Mouse (Mus musculus): ENCODE data around the gene Pycr1. TPM values are rescaled to one million over a fixed set of nuclear protein-coding genes. Genes with fewer than 3 reads are reported as not detected.

The Pycr1 gene
- polyA plus RNA-seq, 1 experiment from 2014 or later = 26.6 TPM

DNA sequence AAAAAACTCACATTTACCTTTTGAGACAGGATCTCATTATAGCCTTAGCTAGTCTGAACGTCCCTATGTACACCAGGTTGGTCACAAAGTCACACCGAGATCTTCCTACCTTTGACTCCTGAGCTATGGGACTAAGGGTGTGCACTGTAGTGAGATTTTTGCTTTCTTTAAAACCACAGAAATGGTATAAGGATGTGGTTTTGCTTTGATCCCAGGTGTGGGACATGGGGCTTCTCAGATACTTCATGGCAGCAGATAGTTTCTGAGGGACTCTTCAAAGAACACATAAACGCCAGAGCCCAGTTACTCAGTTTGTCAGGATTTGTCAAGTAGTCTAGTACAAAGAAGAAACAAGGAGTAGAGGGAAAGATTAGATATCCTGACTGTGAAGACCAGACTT lies 42.9 kb downstream of the Pycr1 start:
- Histone ChIP-seq H3K9ac (ENCODE audit: low read depth, low read length) (no peak overlapping the region), H3K9me3 (ENCODE audit: control insufficient read depth, low read length) (no peaks in the 10 kb centered on the region), H3K27ac (ENCODE audit: low read length) (no peak overlapping the region), H3K27me3 (replicated peaks; ENCODE audit: control insufficient read depth, insufficient read depth, low read length) (no peaks in the 10 kb centered on the region), H3K36me3 (ENCODE audit: control insufficient read depth, insufficient read depth, low read length) (peaks cover 9% of the 10 kb centered on the region; the same call in 1 of the 2 replicates), H3K4me1 (ENCODE audit: control insufficient read depth, insufficient read depth, low read length) (peaks cover 24% of the 10 kb centered on the region), H3K4me2 (ENCODE audit: low read depth, low read length) (no peak overlapping the region), H3K4me3 (ENCODE audit: low read length) (no peak overlapping the region)
- 93% methylated on average over 3 of the region's 3 CpGs for WGBS
- ATAC-seq = no peak

GRCm38 (mm10) chr11:120598990-120599549 lies 44.5 kb downstream of the Pycr1 start:
- Histone ChIP-seq H3K4me1 (ENCODE audit: control insufficient read depth, insufficient read depth, low read length) (peaks cover 24% of the 10 kb centered on the region), H3K4me3 (ENCODE audit: low read length) (peak overlapping the region; percentile 94), H3K9ac (ENCODE audit: low read depth, low read length) (peak overlapping the region; percentile 99), H3K27me3 (replicated peaks; ENCODE audit: control insufficient read depth, insufficient read depth, low read length) (no peaks in the 10 kb centered on the region), H3K9me3 (ENCODE audit: control insufficient read depth, low read length) (no peaks in the 10 kb centered on the region), H3K27ac (ENCODE audit: low read length) (peak overlapping the region; percentile 77), H3K36me3 (ENCODE audit: control insufficient read depth, insufficient read depth, low read length) (peaks cover 20% of the 10 kb centered on the region), H3K4me2 (ENCODE audit: low read depth, low read length) (peak overlapping the region; percentile 92)
- 48% methylated on average over 17 of the region's 17 CpGs for WGBS
- ATAC-seq = no peak

DNA sequence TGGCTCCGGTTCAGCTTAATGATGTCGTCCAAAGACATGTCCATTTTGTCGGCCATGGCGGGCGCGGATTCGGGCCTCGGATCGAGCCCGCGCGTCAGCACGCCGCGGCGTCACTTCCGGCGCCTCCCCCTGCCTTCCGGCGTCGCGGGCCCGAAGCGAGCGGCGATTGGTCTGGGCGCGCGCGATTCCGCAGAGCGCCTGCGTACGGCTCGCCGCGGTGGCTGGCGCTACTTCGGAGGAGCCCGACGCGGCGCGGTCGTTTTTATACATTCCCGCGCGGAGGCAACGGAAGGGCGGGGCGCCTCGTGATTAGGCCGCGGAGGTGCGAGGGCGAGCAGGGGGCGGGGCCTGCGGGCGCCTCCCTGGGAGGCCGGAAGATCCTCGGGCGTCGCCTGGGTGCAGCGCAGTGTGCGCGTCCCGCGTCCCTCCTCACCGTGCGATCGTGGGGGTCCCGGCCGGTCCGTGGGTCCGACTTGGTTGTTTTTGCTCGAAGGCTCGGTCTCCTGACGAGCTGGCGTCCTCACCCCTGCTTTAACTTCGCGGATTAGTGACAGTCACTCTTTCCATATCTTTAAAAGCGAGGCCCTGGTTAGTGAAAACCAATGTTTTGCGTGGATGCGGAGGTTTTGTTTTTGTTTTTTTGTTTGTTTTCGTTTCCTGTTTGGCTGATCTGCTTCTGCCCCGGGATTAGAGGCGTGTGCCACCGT lies 45.1 kb downstream of the Pycr1 start, which contains the start of the genes Alyref and Anapc11:
TSS of gene Alyref (minus strand) at position 83 of the 707 bp plus-strand sequence.
TSS of gene Anapc11 (plus strand) at position 139 of the 707 bp plus-strand sequence.
- Histone ChIP-seq H3K36me3 (ENCODE audit: control insufficient read depth, insufficient read depth, low read length) (peaks cover 25% of the 10 kb centered on the region), H3K27ac (ENCODE audit: low read length) (peak within 1 kb of the TSS; percentile 89), H3K9me3 (ENCODE audit: control insufficient read depth, low read length) (no peaks in the 10 kb centered on the region), H3K27me3 (replicated peaks; ENCODE audit: control insufficient read depth, insufficient read depth, low read length) (no peaks in the 10 kb centered on the region), H3K4me3 (ENCODE audit: low read length) (peak within 1 kb of the TSS; percentile 94), H3K4me1 (ENCODE audit: control insufficient read depth, insufficient read depth, low read length) (peaks cover 24% of the 10 kb centered on the region), H3K4me2 (ENCODE audit: low read depth, low read length) (peak within 1 kb of the TSS; percentile 92), H3K9ac (ENCODE audit: low read depth, low read length) (peak within 1 kb of the TSS; percentile 99)
- ATAC-seq = peak; percentile 99
- under 1% methylated on average over 87 of the region's 88 CpGs for WGBS

GRCm38 (mm10) chr11:120597240-120598235 lies 46.0 kb downstream of the Pycr1 start:
- peak overlapping the region; percentile 94 for H3K4me3 ChIP-seq (ENCODE audit: low read length)
- H3K27me3 ChIP-seq (replicated peaks; ENCODE audit: control insufficient read depth, insufficient read depth, low read length) = no peaks in the 10 kb centered on the region
- H3K9me3 ChIP-seq (ENCODE audit: control insufficient read depth, low read length) = no peaks in the 10 kb centered on the region
- ATAC-seq = peak; percentile 59
- peak overlapping the region; percentile 89 for H3K27ac ChIP-seq (ENCODE audit: low read length)
- peaks cover 27% of the 10 kb centered on the region for H3K36me3 ChIP-seq (ENCODE audit: control insufficient read depth, insufficient read depth, low read length)
- H3K9ac ChIP-seq (ENCODE audit: low read depth, low read length) = peak overlapping the region; percentile 99
- peak overlapping the region; percentile 85 for H3K4me2 ChIP-seq (ENCODE audit: low read depth, low read length)
- H3K4me1 ChIP-seq (ENCODE audit: control insufficient read depth, insufficient read depth, low read length) = peaks cover 24% of the 10 kb centered on the region
- WGBS = 4% methylated on average over 78 of the region's 99 CpGs

DNA sequence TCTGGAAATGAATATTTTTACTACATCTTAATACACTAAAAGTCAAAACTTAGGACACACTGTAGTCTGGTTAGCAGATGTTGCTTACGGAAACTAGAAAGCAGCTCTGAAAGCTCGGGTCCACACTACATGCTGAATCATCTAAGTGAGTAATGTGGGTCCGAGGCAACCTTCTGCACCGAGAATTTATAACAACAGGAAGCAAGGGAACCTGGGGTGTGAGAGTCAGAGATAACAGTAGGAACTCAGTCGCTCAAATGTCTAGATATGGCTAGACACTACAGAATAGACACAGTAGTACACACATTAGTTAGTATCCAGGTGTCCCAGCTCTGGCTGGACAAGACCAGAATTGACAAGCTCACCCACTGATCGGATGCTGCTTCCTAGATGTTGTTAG lies 55.0 kb downstream of the Pycr1 start:
- Histone ChIP-seq H3K36me3 (ENCODE audit: control insufficient read depth, insufficient read depth, low read length) (peaks cover 17% of the 10 kb centered on the region), H3K4me3 (ENCODE audit: low read length) (no peak overlapping the region), H3K4me2 (ENCODE audit: low read depth, low read length) (no peak overlapping the region), H3K27me3 (replicated peaks; ENCODE audit: control insufficient read depth, insufficient read depth, low read length) (no peaks in the 10 kb centered on the region), H3K27ac (ENCODE audit: low read length) (no peak overlapping the region), H3K9ac (ENCODE audit: low read depth, low read length) (no peak overlapping the region), H3K4me1 (ENCODE audit: control insufficient read depth, insufficient read depth, low read length) (no peaks in the 10 kb centered on the region), H3K9me3 (ENCODE audit: control insufficient read depth, low read length) (no peaks in the 10 kb centered on the region)
- WGBS = 89% methylated on average over 6 of the region's 6 CpGs
- ATAC-seq = no peak

Small RNAs within 50 kb of the gene (microRNA-seq; reads per million reads assigned to microRNA genes)
- gene Mir6936 = 0.91 reads per million

Other genes with a start within 250 kb of the Pycr1 start
- gene Nploc4, start 206.1 kb downstream of the Pycr1 start, polyA plus RNA-seq (2015; fragmentation: Nextera tagmentation; extraction: Ambion mirVana) = 19.5 and 20.0 TPM in 2 replicates
- gene Tspan10, start 201.1 kb downstream of the Pycr1 start, polyA plus RNA-seq (2015; fragmentation: Nextera tagmentation; extraction: Ambion mirVana) = not detected in 2 replicates
- 0.35 and 0.39 TPM in 2 replicates for gene Pde6g, start 190.3 kb downstream of the Pycr1 start, polyA plus RNA-seq (2015; fragmentation: Nextera tagmentation; extraction: Ambion mirVana)
- gene Oxld1, start 185.7 kb downstream of the Pycr1 start, polyA plus RNA-seq (2015; fragmentation: Nextera tagmentation; extraction: Ambion mirVana) = 21.0 and 24.6 TPM in 2 replicates
- 27.1 and 31.3 TPM in 2 replicates for gene Ccdc137, start 185.7 kb downstream of the Pycr1 start, polyA plus RNA-seq (2015; fragmentation: Nextera tagmentation; extraction: Ambion mirVana)
- 32.6 and 38.9 TPM in 2 replicates for gene Arl16, start 176.2 kb downstream of the Pycr1 start, polyA plus RNA-seq (2015; fragmentation: Nextera tagmentation; extraction: Ambion mirVana)
- gene Mrpl12, start 159.2 kb downstream of the Pycr1 start, polyA plus RNA-seq (2015; fragmentation: Nextera tagmentation; extraction: Ambion mirVana) = 228 and 239 TPM in 2 replicates
- gene Slc25a10, start 151.9 kb downstream of the Pycr1 start, polyA plus RNA-seq (2015; fragmentation: Nextera tagmentation; extraction: Ambion mirVana) = 104 and 108 TPM in 2 replicates
- gene Gcgr, start 113.1 kb downstream of the Pycr1 start, polyA plus RNA-seq (2015; fragmentation: Nextera tagmentation; extraction: Ambion mirVana) = 0.76 TPM in 2 replicates
- 119 and 129 TPM in 2 replicates for gene Mcrip1, start 94.0 kb downstream of the Pycr1 start, polyA plus RNA-seq (2015; fragmentation: Nextera tagmentation; extraction: Ambion mirVana)
- 0.37 TPM in 1 of 2 replicates, not detected in the other for gene Ppp1r27, start 92.6 kb downstream of the Pycr1 start, polyA plus RNA-seq (2015; fragmentation: Nextera tagmentation; extraction: Ambion mirVana)
- gene P4hb, start 70.5 kb downstream of the Pycr1 start, polyA plus RNA-seq (2015; fragmentation: Nextera tagmentation; extraction: Ambion mirVana) = 1,365 and 1,538 TPM in 2 replicates
- gene Arhgdia, start 62.1 kb downstream of the Pycr1 start, polyA plus RNA-seq (2015; fragmentation: Nextera tagmentation; extraction: Ambion mirVana) = 626 and 641 TPM in 2 replicates
- 19.6 and 86.6 TPM in 2 replicates for gene Alyref, start 45.4 kb downstream of the Pycr1 start, polyA plus RNA-seq (2015; fragmentation: Nextera tagmentation; extraction: Ambion mirVana)
- gene Anapc11, start 45.3 kb downstream of the Pycr1 start, polyA plus RNA-seq (2015; fragmentation: Nextera tagmentation; extraction: Ambion mirVana) = 164 and 171 TPM in 2 replicates
- gene Npb, start 35.3 kb downstream of the Pycr1 start, polyA plus RNA-seq (2015; fragmentation: Nextera tagmentation; extraction: Ambion mirVana) = 2.7 and 3.8 TPM in 2 replicates
- 393 and 441 TPM in 2 replicates for gene Pcyt2, start 25.8 kb downstream of the Pycr1 start, polyA plus RNA-seq (2015; fragmentation: Nextera tagmentation; extraction: Ambion mirVana)
- 47.7 and 52.9 TPM in 2 replicates for gene Sirt7, start 18.5 kb downstream of the Pycr1 start, polyA plus RNA-seq (2015; fragmentation: Nextera tagmentation; extraction: Ambion mirVana)
- gene Mafg, start 10.2 kb downstream of the Pycr1 start, polyA plus RNA-seq (2015; fragmentation: Nextera tagmentation; extraction: Ambion mirVana) = 16.3 and 16.9 TPM in 2 replicates
- 0.26 TPM in 1 of 2 replicates, not detected in the other for gene Myadml2, start 4.4 kb upstream of the Pycr1 start, polyA plus RNA-seq (2015; fragmentation: Nextera tagmentation; extraction: Ambion mirVana)
- gene Notum, start 17.4 kb upstream of the Pycr1 start, polyA plus RNA-seq (2015; fragmentation: Nextera tagmentation; extraction: Ambion mirVana) = 0.54 and 1.0 TPM in 2 replicates
- gene Aspscr1, start 29.2 kb upstream of the Pycr1 start, polyA plus RNA-seq (2015; fragmentation: Nextera tagmentation; extraction: Ambion mirVana) = 108 and 111 TPM in 2 replicates
- 159 and 174 TPM in 2 replicates for gene Cenpx, start 70.0 kb upstream of the Pycr1 start, polyA plus RNA-seq (2015; fragmentation: Nextera tagmentation; extraction: Ambion mirVana)
- gene Lrrc45, start 70.2 kb upstream of the Pycr1 start, polyA plus RNA-seq (2015; fragmentation: Nextera tagmentation; extraction: Ambion mirVana) = 43.0 and 44.4 TPM in 2 replicates
- 30.4 and 31.2 TPM in 2 replicates for gene Rac3, start 77.7 kb upstream of the Pycr1 start, polyA plus RNA-seq (2015; fragmentation: Nextera tagmentation; extraction: Ambion mirVana)
- gene Dcxr, start 83.5 kb upstream of the Pycr1 start, polyA plus RNA-seq (2015; fragmentation: Nextera tagmentation; extraction: Ambion mirVana) = 56.0 and 65.0 TPM in 2 replicates
- 1.7 and 2.3 TPM in 2 replicates for gene Cbr2, start 88.3 kb upstream of the Pycr1 start, polyA plus RNA-seq (2015; fragmentation: Nextera tagmentation; extraction: Ambion mirVana)
- 5.9 and 7.6 TPM in 2 replicates for gene Hmga1b, start 119.0 kb upstream of the Pycr1 start, polyA plus RNA-seq (2015; fragmentation: Nextera tagmentation; extraction: Ambion mirVana)
- 40.6 and 40.7 TPM in 2 replicates for gene Rfng, start 140.4 kb upstream of the Pycr1 start, polyA plus RNA-seq (2015; fragmentation: Nextera tagmentation; extraction: Ambion mirVana)
- 164 and 179 TPM in 2 replicates for gene Gps1, start 140.5 kb upstream of the Pycr1 start, polyA plus RNA-seq (2015; fragmentation: Nextera tagmentation; extraction: Ambion mirVana)
- 78.6 and 82.0 TPM in 2 replicates for gene Dus1l, start 152.6 kb upstream of the Pycr1 start, polyA plus RNA-seq (2015; fragmentation: Nextera tagmentation; extraction: Ambion mirVana)
- 42.0 and 47.6 TPM in 2 replicates for gene Fasn, start 180.8 kb upstream of the Pycr1 start, polyA plus RNA-seq (2015; fragmentation: Nextera tagmentation; extraction: Ambion mirVana)